ENCODE assay signal across 20 mouse cellular contexts in genomic region chr1:192066956-192067355, GRCm38 (mm10). TPM values are rescaled to one million over a fixed set of nuclear protein-coding genes. Genes with fewer than 3 reads are reported as not detected.
DNase-seq lines count a peak whose midpoint lies in the region; ATAC-seq lines count a peak whose summit lies in the region.
"Had no signal": no experiment of that assay in that cellular context is flagged by ENCODE, and none has a peak within 500 bp of the region (broad histone marks: within the 10 kb centered on the region; RNA-seq: fewer than 3 reads in every experiment).

No protein-coding gene starts in this region.

- DNase-seq in testis, postnatal 10 days (ENCODE audit: low spot score), result peak; percentile 29
- no peak for DNase-seq in testis, postnatal 14 days (ENCODE audit: low spot score)
- peak; percentile 71 for DNase-seq in R1 (ENCODE audit: low read depth, low spot score)
- DNase-seq in cerebellum, postnatal 4 days (ENCODE audit: low spot score in 2 of 2), result no peak
- DNase-seq: adrenal gland, adult 2 months; adrenal gland, postnatal 10 days; adrenal gland, postnatal 25 days; B cell, adult 2 months; cerebellum, adult 11 months; cerebellum, adult 18-20 months; cerebellum, adult 8-10 months; cerebellum, adult 9-11 months; cerebellum, postnatal 14 days; cerebellum, postnatal 36 days; forebrain, postnatal 0 days had no signal

- no peak for ATAC-seq in activated CD4-positive, CD25-positive, alpha-beta regulatory T cell, adult 4 months
- ATAC-seq: CD4-positive, CD25-positive, alpha-beta regulatory T cell, adult 4 months; forebrain, embryonic 13.5 days; forebrain, embryonic 15.5 days; forebrain, postnatal 0 days; Patski had no signal

RNA-seq across cellular contexts. Expression of gene Traf5, which starts 25.4 kb away (rescaled TPM):
- 10 to 100 TPM; 54.1 to 58.9 TPM for polyA plus RNA-seq in activated CD4-positive, CD25-positive, alpha-beta regulatory T cell, adult 4 months (2017; shearing (Covaris generic))

Comparison
In these comparisons a context has a peak if more than half of its experiments do, and no peak if none do; other contexts are left out.
1. DNase-seq: peak in testis, postnatal 10 days (single experiment) and R1 (single experiment); none in testis, postnatal 14 days (single experiment) and cerebellum, postnatal 4 days (0 of 2).